Comparison of ENCODE assay signal across 8 mouse cellular contexts in the genomic region with DNA sequence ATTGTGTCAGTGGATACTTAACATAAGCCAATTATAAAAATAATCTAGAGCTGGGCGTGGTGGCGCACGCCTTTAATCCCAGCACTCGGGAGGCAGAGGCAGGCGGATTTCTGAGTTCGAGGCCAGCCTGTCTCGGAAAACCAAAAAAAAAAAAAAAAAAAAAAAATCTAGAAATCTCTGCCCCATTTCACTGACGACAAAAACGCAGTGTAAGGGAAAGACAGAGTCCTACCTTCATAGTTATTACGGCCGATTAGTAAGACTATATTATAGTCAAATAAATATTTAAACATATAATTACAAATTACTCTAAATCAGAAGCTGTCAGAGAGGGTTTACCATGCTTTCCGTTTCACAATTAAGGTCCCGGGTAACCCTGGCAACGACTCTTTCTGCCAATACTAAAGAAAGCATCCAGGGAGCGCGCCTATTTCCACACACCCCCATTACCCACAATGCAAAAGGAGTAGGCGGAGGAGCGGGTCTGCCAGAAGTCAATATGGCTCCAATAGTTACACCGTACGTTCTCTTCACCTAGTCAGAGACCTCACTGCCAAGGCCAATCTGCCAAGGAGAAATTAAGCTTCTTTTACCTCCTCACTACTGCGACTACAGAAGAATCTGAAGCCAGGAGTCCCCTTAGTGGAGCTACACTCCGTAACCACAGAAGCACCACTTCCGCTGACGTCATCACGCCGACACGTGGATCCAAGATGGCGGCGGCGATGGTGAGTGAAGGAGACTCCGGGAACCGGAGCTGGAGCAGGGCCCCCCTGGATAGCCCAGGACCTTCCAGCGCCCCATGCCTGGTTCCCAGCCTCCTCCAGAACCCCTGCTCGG. TPM values are rescaled to one million over a fixed set of nuclear protein-coding genes. Genes with fewer than 3 reads are reported as not detected.
A peak's percentile ranks its signal among the peaks of the same experiment; 100 is the strongest.
DNase-seq lines count a peak whose midpoint lies in the region; ATAC-seq and TF ChIP-seq lines count a peak whose summit lies in the region.

A gene (plus strand): TSS at position 460 of the 840 bp plus-strand sequence.

- H3K36me3 ChIP-seq in G1E (replicated peaks): peaks cover 24% of the 10 kb centered on the region
- no peaks in the 10 kb centered on the region for H3K36me3 ChIP-seq in forebrain, embryonic 16.5 days (ENCODE audit: control insufficient read depth, insufficient read depth)
- peaks cover 5% of the 10 kb centered on the region; the same call in 1 of the 2 replicates for H3K36me3 ChIP-seq in lung, embryonic 14.5 days (ENCODE audit: insufficient read depth)
- no peaks in the 10 kb centered on the region for H3K36me3 ChIP-seq in thymus, adult 2 months (ENCODE audit: control insufficient read depth, insufficient read depth, low read length)

- peak within 1 kb of the TSS; percentile 94 for H3K27ac ChIP-seq in forebrain, embryonic 16.5 days (ENCODE audit: low read length)
- H3K27ac ChIP-seq in layer of hippocampus, adult 2 months: peak within 1 kb of the TSS; percentile 99
- H3K27ac ChIP-seq in lung, embryonic 14.5 days (ENCODE audit: low read depth): peak within 1 kb of the TSS; percentile 95
- H3K27ac ChIP-seq in olfactory bulb, adult 2 months (ENCODE audit: insufficient read depth, low read depth, low read length): peak within 1 kb of the TSS; percentile 99
- H3K27ac ChIP-seq in thymus, adult 2 months (ENCODE audit: control insufficient read depth, insufficient read depth, low read length): peak within 1 kb of the TSS; percentile 90

- no peaks in the 10 kb centered on the region for H3K9me3 ChIP-seq in G1E (replicated peaks)
- H3K9me3 ChIP-seq in forebrain, embryonic 16.5 days (ENCODE audit: control insufficient read depth, low read length): no peaks in the 10 kb centered on the region
- H3K9me3 ChIP-seq in lung, embryonic 14.5 days (ENCODE audit: low read depth, low read length): no peaks in the 10 kb centered on the region

- H3K4me2 ChIP-seq in forebrain, embryonic 16.5 days (ENCODE audit: low read length): peak within 1 kb of the TSS; percentile 99
- peak within 1 kb of the TSS; percentile 68 for H3K4me2 ChIP-seq in lung, embryonic 14.5 days

- peak within 1 kb of the TSS; percentile 88 for H3K4me3 ChIP-seq in G1E (ENCODE audit: low read depth, low read length)
- peak within 1 kb of the TSS; percentile 77 for H3K4me3 ChIP-seq in forebrain, embryonic 16.5 days (replicated peaks; ENCODE audit: low read length)
- H3K4me3 ChIP-seq in layer of hippocampus, adult 2 months: peak within 1 kb of the TSS; percentile 79
- peak within 1 kb of the TSS; percentile 92 for H3K4me3 ChIP-seq in lung, embryonic 14.5 days (ENCODE audit: low read depth, low read length)
- H3K4me3 ChIP-seq in olfactory bulb, adult 2 months (ENCODE audit: insufficient read depth, low read depth, low read length): peak within 1 kb of the TSS; percentile 90
- H3K4me3 ChIP-seq in thymus, adult 2 months (ENCODE audit: control insufficient read depth, insufficient read depth, low read length): peak within 1 kb of the TSS; percentile 65

- WGBS in forebrain, embryonic 16.5 days: 8% methylated on average over 34 of the region's 34 CpGs
- 9% methylated on average over 34 of the region's 34 CpGs for WGBS in lung, embryonic 14.5 days
- WGBS in olfactory bulb, adult 2 months: 6% methylated on average over 34 of the region's 34 CpGs
- 7% methylated on average over 34 of the region's 34 CpGs for WGBS in thymus, adult 2 months

- H3K4me1 ChIP-seq in G1E (ENCODE audit: insufficient read depth, low read depth, low read length): peaks cover 40% of the 10 kb centered on the region
- H3K4me1 ChIP-seq in forebrain, embryonic 16.5 days (replicated peaks; ENCODE audit: control insufficient read depth, insufficient read depth, low read length): peaks cover 11% of the 10 kb centered on the region
- peaks cover 3% of the 10 kb centered on the region; the same call in 1 of the 2 replicates for H3K4me1 ChIP-seq in lung, embryonic 14.5 days (ENCODE audit: insufficient read depth)
- no peaks in the 10 kb centered on the region for H3K4me1 ChIP-seq in olfactory bulb, adult 2 months (ENCODE audit: control insufficient read depth, insufficient read depth, low read length)
- H3K4me1 ChIP-seq in thymus, adult 2 months (replicated peaks; ENCODE audit: control insufficient read depth, insufficient read depth, low read length): peaks cover 5% of the 10 kb centered on the region

- TF ChIP-seq CTCF in G1E (IDR thresholded peaks at IDR 0.05; ENCODE audit: low read depth, low read length): no peak
- TF ChIP-seq CTCF in layer of hippocampus, adult 2 months (conservative IDR thresholded peaks at IDR 0.05): no peak
- TF ChIP-seq CTCF in lung, embryonic 14.5 days (IDR thresholded peaks at IDR 0.05; ENCODE audit: low read depth): no peak
- no peak for TF ChIP-seq CTCF in olfactory bulb, adult 2 months (IDR thresholded peaks at IDR 0.05; ENCODE audit: insufficient read depth, low read depth, low read length)
- 0 out of 2 replicates have a peak, but pooled peaks have one; percentile 2 for TF ChIP-seq CTCF in thymus, adult 2 months (IDR thresholded peaks at IDR 0.05; ENCODE audit: borderline replicate concordance, control insufficient read depth, extremely low read depth, insufficient read depth, low read length, poor library complexity)

- TF ChIP-seq POLR2A in olfactory bulb, adult 2 months (IDR thresholded peaks at IDR 0.05; ENCODE audit: insufficient read depth, low read depth, low read length): peak; percentile 69
- TF ChIP-seq POLR2A in thymus, adult 2 months (IDR thresholded peaks at IDR 0.05; ENCODE audit: control insufficient read depth, extremely low read depth, insufficient read depth, low read length, poor library complexity): peak; percentile 56

- peak; percentile 68 for DNase-seq in G1E (ENCODE audit: low spot score)
- peak; percentile 91 to 95 for DNase-seq in cerebellum, adult 18-20 months
- DNase-seq in heart, postnatal 36 days: peak; percentile 93 to 97
- peak; percentile 91 for DNase-seq in layer of hippocampus, adult 2 months (ENCODE audit: low spot score in 2 of 2)
- peak; percentile 97 for DNase-seq in lung, embryonic 14.5 days
- DNase-seq in thymus, adult 2 months: peak; percentile 90

- peak within 1 kb of the TSS; percentile 83 for H3K9ac ChIP-seq in forebrain, embryonic 16.5 days (replicated peaks; ENCODE audit: low read depth, low read length)
- peak within 1 kb of the TSS; percentile 87 for H3K9ac ChIP-seq in lung, embryonic 14.5 days

- H3K27me3 ChIP-seq in G1E (ENCODE audit: insufficient read depth, low read length): 0 out of 2 replicates have a peak, but pooled peaks cover 10% of the 10 kb centered on the region
- peaks cover 3% of the 10 kb centered on the region; the same call in 1 of the 2 replicates for H3K27me3 ChIP-seq in forebrain, embryonic 16.5 days (replicated peaks; ENCODE audit: control insufficient read depth, insufficient read depth, low read length)
- no peaks in the 10 kb centered on the region for H3K27me3 ChIP-seq in lung, embryonic 14.5 days (ENCODE audit: insufficient read depth, low read length)
- no peaks in the 10 kb centered on the region for H3K27me3 ChIP-seq in thymus, adult 2 months (ENCODE audit: control insufficient read depth, insufficient read depth, low read length)

- intact Hi-C loops in heart, postnatal 36 days (cut with DNase I): loop anchor here (2.0 to 5.0 kb wide), 2 partner anchors 80 to 186 kb away; a partner anchor contains a TSS

- peak; percentile 85 for ATAC-seq in G1E (ENCODE audit: extremely low read depth, insufficient number of reproducible peaks, low FRiP score, poor library complexity, severe bottlenecking)
- ATAC-seq in forebrain, embryonic 16.5 days: peak; percentile 94
- peak; percentile 91 for ATAC-seq in lung, embryonic 14.5 days (ENCODE audit: insufficient read depth)

RNA-seq across cellular contexts. Expression of the gene that starts here (rescaled TPM):
- total RNA-seq in G1E (2014; fragmentation: Nextera tagmentation) (90.5 and 109 TPM in 2 replicates), G1E (2017) (42.9 and 46.8 TPM in 2 replicates)
- 27.9 and 35.2 TPM in 2 replicates for polyA plus RNA-seq in G1E (2012)
- 74.5 and 78.9 TPM in 2 replicates for polyA plus RNA-seq in forebrain, embryonic 16.5 days (2015; fragmentation: Nextera tagmentation; extraction: Ambion mirVana)
- 10 to 100 TPM; 48.6 to 52.9 TPM for total RNA-seq in heart, postnatal 36 days (2021)
- total RNA-seq in layer of hippocampus, adult 2 months (2021): 100 to 1,000 TPM in 1 of 2 experiments, 10 to 100 TPM in 1; 96.8 to 101 TPM
- polyA plus RNA-seq in lung, embryonic 14.5 days (2014; fragmentation: Nextera tagmentation; extraction: Ambion mirVana): 90.2 and 90.9 TPM in 2 replicates
- polyA plus RNA-seq in olfactory bulb, adult 2 months (2012; ENCODE audit: insufficient read depth, insufficient read length, low replicate concordance, missing spikeins): not detected in 2 replicates
- polyA plus RNA-seq in thymus, adult 2 months (2012; rRNA removed): 42.5 and 43.9 TPM in 2 replicates

Comparison
In these comparisons a context has a peak if more than half of its experiments do, and no peak if none do; other contexts are left out.
1. Peak in every context shown above with its lines: DNase-seq, ATAC-seq, H3K4me3 ChIP-seq and H3K27ac ChIP-seq.